Mouse (Mus musculus): ENCODE data around the gene Celsr2. TPM values are rescaled to one million over a fixed set of nuclear protein-coding genes. Genes with fewer than 3 reads are reported as not detected.

The Celsr2 gene
- polyA plus RNA-seq, 1 experiment from 2014 or later = 46.7 TPM

GRCm38 (mm10) chr3:108435701-108436379, 20.5 kb upstream of the Celsr2 start:
- H3K9me3 ChIP-seq (ENCODE audit: control insufficient read depth, low read length) = no peaks in the 10 kb centered on the region
- 74% methylated on average over 17 of the region's 17 CpGs for WGBS
- no peak overlapping the region for H3K27ac ChIP-seq (ENCODE audit: low read length)

GRCm38 (mm10) chr3:108433881-108434495, 18.6 kb upstream of the Celsr2 start:
- peak; percentile 61 for ATAC-seq
- Histone ChIP-seq H3K4me1 (replicated peaks; ENCODE audit: control insufficient read depth, insufficient read depth, low read length) (peaks cover 31% of the 10 kb centered on the region), H3K4me2 (ENCODE audit: low read length) (peak overlapping the region; percentile 10), H3K27me3 (replicated peaks; ENCODE audit: control insufficient read depth, insufficient read depth, low read length) (no peaks in the 10 kb centered on the region), H3K9ac (replicated peaks; ENCODE audit: low read depth, low read length) (peak overlapping the region; percentile 46), H3K36me3 (ENCODE audit: control insufficient read depth, insufficient read depth) (peaks cover 10% of the 10 kb centered on the region), H3K27ac (ENCODE audit: low read length) (peak overlapping the region; percentile 92), H3K9me3 (ENCODE audit: control insufficient read depth, low read length) (no peaks in the 10 kb centered on the region), H3K4me3 (replicated peaks; ENCODE audit: low read length) (no peak overlapping the region)
- 9% methylated on average over 19 of the region's 19 CpGs for WGBS

More at GRCm38 (mm10) chr3:108435701-108436379, 20.5 kb upstream of the Celsr2 start:
- ATAC-seq = no peak
- H3K4me1 ChIP-seq (replicated peaks; ENCODE audit: control insufficient read depth, insufficient read depth, low read length) = peaks cover 31% of the 10 kb centered on the region
- H3K4me2 ChIP-seq (ENCODE audit: low read length) = no peak overlapping the region
- no peaks in the 10 kb centered on the region for H3K27me3 ChIP-seq (replicated peaks; ENCODE audit: control insufficient read depth, insufficient read depth, low read length)
- H3K4me3 ChIP-seq (replicated peaks; ENCODE audit: low read length) = no peak overlapping the region
- peaks cover 5% of the 10 kb centered on the region for H3K36me3 ChIP-seq (ENCODE audit: control insufficient read depth, insufficient read depth)
- no peak overlapping the region for H3K9ac ChIP-seq (replicated peaks; ENCODE audit: low read depth, low read length)

- Histone ChIP-seq H3K4me2 (ENCODE audit: low read length) (peak overlapping the region; percentile 10), H3K27me3 (replicated peaks; ENCODE audit: control insufficient read depth, insufficient read depth, low read length) (no peaks in the 10 kb centered on the region), H3K27ac (ENCODE audit: low read length) (peak overlapping the region; percentile 92), H3K4me3 (replicated peaks; ENCODE audit: low read length) (no peak overlapping the region), H3K9ac (replicated peaks; ENCODE audit: low read depth, low read length) (peak overlapping the region; percentile 46), H3K36me3 (ENCODE audit: control insufficient read depth, insufficient read depth) (peaks cover 15% of the 10 kb centered on the region), H3K9me3 (ENCODE audit: control insufficient read depth, low read length) (no peaks in the 10 kb centered on the region), H3K4me1 (replicated peaks; ENCODE audit: control insufficient read depth, insufficient read depth, low read length) (peaks cover 31% of the 10 kb centered on the region)
- ATAC-seq = peak; percentile 82
- 2% methylated on average over 18 of the region's 18 CpGs for WGBS
Measured at GRCm38 (mm10) chr3:108433188-108433880, 18.0 kb upstream of the Celsr2 start.

DNA sequence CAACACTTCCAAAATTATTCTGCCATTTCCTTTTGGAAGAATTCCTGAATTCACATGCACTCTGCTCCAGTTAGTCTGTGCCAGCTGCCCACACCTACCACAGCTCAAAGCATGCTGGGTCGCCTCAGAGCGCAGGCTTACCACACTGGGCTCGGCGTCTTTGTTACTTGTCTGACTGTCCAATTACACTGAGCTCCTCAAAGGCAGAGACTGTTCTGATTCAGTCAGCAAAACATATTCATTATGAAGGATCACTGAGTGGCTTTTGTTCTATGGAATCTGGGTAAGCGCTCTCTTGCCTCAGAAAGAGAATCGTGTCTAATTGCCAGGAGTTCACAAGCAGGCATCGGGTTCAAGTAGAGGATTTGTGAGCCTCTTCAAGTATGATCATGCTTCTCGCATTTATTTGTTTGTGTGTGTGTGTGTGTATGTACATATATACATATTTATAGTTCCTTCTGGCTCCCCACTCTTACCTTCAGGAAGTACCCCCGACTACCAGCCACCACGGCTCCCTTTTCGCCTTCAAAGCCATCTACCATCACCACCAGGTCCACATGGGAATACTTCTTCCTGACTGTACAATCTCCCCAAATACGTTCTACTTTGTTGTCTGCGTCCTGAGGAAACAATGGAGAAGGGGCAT, 17.3 kb upstream of the Celsr2 start:
- peak overlapping the region; percentile 92 for H3K27ac ChIP-seq (ENCODE audit: low read length)
- ATAC-seq = peak; percentile 79
- WGBS = 13% methylated on average over 13 of the region's 13 CpGs
- H3K9me3 ChIP-seq (ENCODE audit: control insufficient read depth, low read length) = no peaks in the 10 kb centered on the region
- H3K27me3 ChIP-seq (replicated peaks; ENCODE audit: control insufficient read depth, insufficient read depth, low read length) = no peaks in the 10 kb centered on the region
- peaks cover 31% of the 10 kb centered on the region for H3K4me1 ChIP-seq (replicated peaks; ENCODE audit: control insufficient read depth, insufficient read depth, low read length)
- no peak overlapping the region for H3K4me3 ChIP-seq (replicated peaks; ENCODE audit: low read length)
- peaks cover 21% of the 10 kb centered on the region for H3K36me3 ChIP-seq (ENCODE audit: control insufficient read depth, insufficient read depth)
- no peak overlapping the region; the same call in 1 of the 2 replicates for H3K4me2 ChIP-seq (ENCODE audit: low read length)
- peak overlapping the region; percentile 36 for H3K9ac ChIP-seq (replicated peaks; ENCODE audit: low read depth, low read length)

GRCm38 (mm10) chr3:108425624-108426018, 10.3 kb upstream of the Celsr2 start:
- Histone ChIP-seq H3K9me3 (ENCODE audit: control insufficient read depth, low read length) (no peaks in the 10 kb centered on the region), H3K9ac (replicated peaks; ENCODE audit: low read depth, low read length) (no peak overlapping the region), H3K4me2 (ENCODE audit: low read length) (no peak overlapping the region), H3K4me1 (replicated peaks; ENCODE audit: control insufficient read depth, insufficient read depth, low read length) (peaks cover 28% of the 10 kb centered on the region), H3K4me3 (replicated peaks; ENCODE audit: low read length) (no peak overlapping the region), H3K36me3 (ENCODE audit: control insufficient read depth, insufficient read depth) (peaks cover 23% of the 10 kb centered on the region), H3K27ac (ENCODE audit: low read length) (no peak overlapping the region; the same call in 1 of the 2 replicates), H3K27me3 (replicated peaks; ENCODE audit: control insufficient read depth, insufficient read depth, low read length) (no peaks in the 10 kb centered on the region)
- ATAC-seq = no peak
- 62% methylated on average over 6 of the region's 6 CpGs for WGBS

DNA sequence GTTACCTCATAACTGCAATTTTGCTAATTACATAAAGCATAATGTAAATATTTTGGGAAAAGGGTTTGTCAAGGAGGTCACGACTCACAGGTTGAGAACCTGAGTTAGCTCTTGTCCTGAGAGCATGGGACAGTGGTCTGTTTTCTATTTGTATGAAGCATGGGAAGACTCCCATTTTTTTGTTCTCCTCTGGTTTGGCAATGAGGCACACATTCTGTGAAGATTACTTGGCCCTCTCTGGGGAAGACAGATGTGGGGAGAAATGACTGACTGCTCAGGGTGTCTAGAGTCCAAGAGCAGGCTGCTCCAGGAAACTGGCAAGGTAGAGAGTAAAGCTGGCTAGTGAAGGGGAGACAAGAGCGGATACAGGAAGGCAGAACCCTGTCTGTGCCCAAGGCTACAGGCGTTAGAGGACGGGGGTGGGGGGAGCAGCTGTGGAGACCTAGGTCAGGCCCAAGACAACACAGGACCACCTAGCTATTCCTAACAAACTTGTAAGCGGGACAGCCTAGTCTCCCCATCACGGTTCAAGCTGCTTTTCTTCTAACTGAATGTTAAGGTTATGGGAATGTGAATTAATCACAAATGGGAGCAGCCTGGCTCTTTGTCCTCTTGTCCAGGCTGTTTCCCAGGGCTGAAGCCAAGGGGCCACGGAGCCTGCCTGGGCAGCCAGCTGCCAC, 9.7 kb upstream of the Celsr2 start:
- Histone ChIP-seq H3K4me3 (replicated peaks; ENCODE audit: low read length) (no peak overlapping the region), H3K36me3 (ENCODE audit: control insufficient read depth, insufficient read depth) (peaks cover 23% of the 10 kb centered on the region), H3K4me1 (replicated peaks; ENCODE audit: control insufficient read depth, insufficient read depth, low read length) (peaks cover 28% of the 10 kb centered on the region), H3K9me3 (ENCODE audit: control insufficient read depth, low read length) (no peaks in the 10 kb centered on the region), H3K9ac (replicated peaks; ENCODE audit: low read depth, low read length) (no peak overlapping the region), H3K27ac (ENCODE audit: low read length) (peak overlapping the region; percentile 78; the same call in 1 of the 2 replicates), H3K27me3 (replicated peaks; ENCODE audit: control insufficient read depth, insufficient read depth, low read length) (no peaks in the 10 kb centered on the region), H3K4me2 (ENCODE audit: low read length) (no peak overlapping the region)
- ATAC-seq = peak; percentile 6; the same call in 1 of the 2 replicates
- WGBS = 44% methylated on average over 7 of the region's 7 CpGs

DNA sequence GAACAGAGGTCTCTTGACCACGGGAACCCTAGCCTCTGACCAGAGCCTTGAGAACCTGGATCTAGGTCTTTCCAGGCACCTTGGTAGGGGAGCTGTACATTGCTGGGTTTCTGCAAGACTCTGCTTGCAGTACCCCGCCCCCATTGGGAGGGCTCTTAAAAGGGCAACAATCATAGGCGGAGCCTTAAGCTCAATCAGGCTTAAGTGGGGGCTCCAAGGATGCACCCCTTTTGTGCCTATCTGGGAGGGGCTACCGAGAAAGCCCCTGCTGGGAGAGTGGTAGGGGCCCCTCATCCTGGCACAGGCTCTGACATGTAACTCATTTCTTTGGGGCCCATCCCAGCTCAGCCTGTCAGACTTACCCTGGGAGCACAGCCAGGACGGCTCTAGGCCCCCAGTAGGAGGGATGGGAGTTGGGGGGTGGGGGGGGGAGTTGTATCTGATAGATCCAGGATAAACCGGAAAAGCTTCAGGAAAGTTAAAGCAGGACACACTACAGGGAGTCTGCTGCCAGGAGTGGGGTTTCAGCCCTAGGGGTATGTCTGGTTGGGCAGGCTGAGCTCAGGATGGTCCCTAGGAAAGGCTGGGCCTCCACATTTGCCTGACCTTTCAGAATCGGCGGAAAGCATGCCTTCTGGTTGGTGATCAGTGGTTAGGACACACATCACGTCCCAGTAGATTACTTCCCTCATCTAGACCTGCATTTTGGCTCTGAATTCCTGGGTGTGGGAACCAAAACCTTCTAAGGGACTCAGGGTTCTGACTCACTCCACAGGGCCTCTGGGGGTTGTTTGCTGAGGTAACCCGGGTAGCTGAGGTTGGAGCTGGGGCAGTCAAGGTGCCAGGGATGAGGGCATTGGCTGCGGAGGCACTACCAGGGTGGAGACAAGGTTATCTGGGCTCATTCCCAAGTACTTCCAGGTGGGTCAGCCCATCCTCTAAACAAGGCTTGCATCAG, 8.8 kb upstream of the Celsr2 start:
- H3K36me3 ChIP-seq (ENCODE audit: control insufficient read depth, insufficient read depth) = peaks cover 20% of the 10 kb centered on the region
- H3K27ac ChIP-seq (ENCODE audit: low read length) = peak overlapping the region; percentile 78
- H3K9ac ChIP-seq (replicated peaks; ENCODE audit: low read depth, low read length) = peak overlapping the region; percentile 44
- H3K4me1 ChIP-seq (replicated peaks; ENCODE audit: control insufficient read depth, insufficient read depth, low read length) = peaks cover 28% of the 10 kb centered on the region
- H3K9me3 ChIP-seq (ENCODE audit: control insufficient read depth, low read length) = no peaks in the 10 kb centered on the region
- H3K27me3 ChIP-seq (replicated peaks; ENCODE audit: control insufficient read depth, insufficient read depth, low read length) = no peaks in the 10 kb centered on the region
- WGBS = 15% methylated on average over 11 of the region's 11 CpGs
- peak overlapping the region; percentile 35 for H3K4me3 ChIP-seq (replicated peaks; ENCODE audit: low read length)
- peak overlapping the region; percentile 62 for H3K4me2 ChIP-seq (ENCODE audit: low read length)
- peak; percentile 83 for ATAC-seq

- Histone ChIP-seq H3K4me2 (ENCODE audit: low read length) (peak overlapping the region; percentile 62), H3K27me3 (replicated peaks; ENCODE audit: control insufficient read depth, insufficient read depth, low read length) (no peaks in the 10 kb centered on the region), H3K27ac (ENCODE audit: low read length) (peak overlapping the region; percentile 58), H3K9me3 (ENCODE audit: control insufficient read depth, low read length) (no peaks in the 10 kb centered on the region), H3K4me1 (replicated peaks; ENCODE audit: control insufficient read depth, insufficient read depth, low read length) (peaks cover 28% of the 10 kb centered on the region), H3K4me3 (replicated peaks; ENCODE audit: low read length) (no peak overlapping the region), H3K9ac (replicated peaks; ENCODE audit: low read depth, low read length) (no peak overlapping the region), H3K36me3 (ENCODE audit: control insufficient read depth, insufficient read depth) (peaks cover 10% of the 10 kb centered on the region)
- ATAC-seq = peak; percentile 34
- WGBS = 32% methylated on average over 6 of the region's 6 CpGs
Measured at GRCm38 (mm10) chr3:108423006-108423405, 7.7 kb upstream of the Celsr2 start.

Measured in forebrain, embryonic 16.5 days (tissue).